Mouse (Mus musculus) stomach, embryonic 15.5 days (tissue): ENCODE results near the gene Tagln2. TPM values are rescaled to one million over a fixed set of nuclear protein-coding genes. Genes with fewer than 3 reads are reported as not detected.

Source experiments
- ATAC-seq: fragments of 200-750 bp; cut with Nextera tagmentation; 2 replicates; pipeline ENCODE4 v1.8.0; 2017; ENCODE audit warnings: low read depth, moderate number of reproducible peaks, moderate TSS enrichment; ENCODE audit not compliant: insufficient read depth, low FRiP score
- H3K27ac ChIP-seq: fragments of 300-500 bp; sonication (generic); 2 replicates; pipeline ENCODE4 v1.5.1; 2015; ENCODE audit warnings: mild to moderate bottlenecking, inconsistent platforms
- H3K27me3 ChIP-seq: fragments of 300-500 bp; sonication (generic); replicated peaks from 2 replicates; pipeline ENCODE4 v1.6.1; 2015; ENCODE audit warnings: inconsistent platforms
- H3K36me3 ChIP-seq: fragments of 300-500 bp; sonication (generic); 2 replicates; pipeline ENCODE4 v1.6.1; 2015; ENCODE audit warnings: inconsistent platforms
- H3K4me1 ChIP-seq: fragments of 300-500 bp; sonication (generic); 2 replicates; pipeline ENCODE4 v1.6.1; 2015; ENCODE audit warnings: inconsistent platforms
- H3K4me2 ChIP-seq: fragments of 300-500 bp; sonication (generic); 2 replicates; pipeline ENCODE4 v1.6.1; 2015; ENCODE audit warnings: mild to moderate bottlenecking, inconsistent platforms
- H3K4me3 ChIP-seq: fragments of 300-500 bp; sonication (generic); replicated peaks from 2 replicates; pipeline ENCODE4 v1.5.1; 2015; ENCODE audit warnings: inconsistent platforms
- H3K9ac ChIP-seq: fragments of 300-500 bp; sonication (generic); 2 replicates; pipeline ENCODE4 v1.6.1; 2015; ENCODE audit warnings: inconsistent platforms
- H3K9me3 ChIP-seq: fragments of 300-500 bp; sonication (generic); 2 replicates; pipeline ENCODE4 v1.6.1; 2016; ENCODE audit warnings: inconsistent platforms
- WGBS: fragments of 180-500 bp; shearing (Covaris S2); methylation state at CpG from one replicate; pipeline ENCODE4 v1.1.7; 2015; 5-methylcytosine and 5-hydroxymethylcytosine counted together
- polyA plus RNA-seq: library from polyadenylated mRNA; unstranded; fragments of >200 nt; fragmentation: Nextera tagmentation; extraction: Ambion mirVana; gene quantifications from 2 replicates; pipeline ENCODE4 v1.2.1, GENCODE M21; 2015

The Tagln2 gene
- polyA plus RNA-seq, 1 experiment from 2014 or later: 341 TPM

- no peak for ATAC-seq
- Histone ChIP-seq H3K4me3 (no peak overlapping the region), H3K9me3 (no peaks in the 10 kb centered on the region), H3K27ac (no peak overlapping the region), H3K4me2 (no peak overlapping the region), H3K4me1 (peaks cover 29% of the 10 kb centered on the region), H3K9ac (no peak overlapping the region), H3K36me3 (peaks cover 28% of the 10 kb centered on the region), H3K27me3 (no peaks in the 10 kb centered on the region)
- WGBS: 46% methylated on average over 2 of the region's 2 CpGs
Observed at GRCm38 (mm10) chr1:172508172-172508571, 8.3 kb downstream of the Tagln2 start.

GRCm38 (mm10) chr1:172509235-172509634, 9.4 kb downstream of the Tagln2 start:
- Histone ChIP-seq H3K9ac (no peak overlapping the region), H3K27ac (peak overlapping the region; percentile 81; the same call in 1 of the 2 replicates), H3K36me3 (peaks cover 28% of the 10 kb centered on the region), H3K4me1 (peaks cover 30% of the 10 kb centered on the region), H3K27me3 (no peaks in the 10 kb centered on the region), H3K9me3 (no peaks in the 10 kb centered on the region), H3K4me2 (no peak overlapping the region), H3K4me3 (no peak overlapping the region)
- 68% methylated on average over 5 of the region's 5 CpGs for WGBS
- no peak for ATAC-seq

GRCm38 (mm10) chr1:172509983-172510382, 10.1 kb downstream of the Tagln2 start:
- Histone ChIP-seq H3K27me3 (no peaks in the 10 kb centered on the region), H3K9ac (no peak overlapping the region), H3K27ac (peak overlapping the region; percentile 81), H3K4me3 (no peak overlapping the region), H3K9me3 (no peaks in the 10 kb centered on the region), H3K36me3 (peaks cover 26% of the 10 kb centered on the region), H3K4me1 (peaks cover 30% of the 10 kb centered on the region), H3K4me2 (peak overlapping the region; percentile 38)
- WGBS: 45% methylated on average over 8 of the region's 8 CpGs
- ATAC-seq: peak; percentile 61

- Histone ChIP-seq H3K9me3 (no peaks in the 10 kb centered on the region), H3K9ac (no peak overlapping the region), H3K4me3 (no peak overlapping the region), H3K4me1 (peaks cover 33% of the 10 kb centered on the region), H3K4me2 (peak overlapping the region; percentile 38), H3K27me3 (no peaks in the 10 kb centered on the region), H3K36me3 (peaks cover 20% of the 10 kb centered on the region), H3K27ac (peak overlapping the region; percentile 81)
- ATAC-seq: peak; percentile 57
- WGBS: 32% methylated on average over 13 of the region's 13 CpGs
Observed at GRCm38 (mm10) chr1:172510421-172510972, 10.7 kb downstream of the Tagln2 start.

DNA sequence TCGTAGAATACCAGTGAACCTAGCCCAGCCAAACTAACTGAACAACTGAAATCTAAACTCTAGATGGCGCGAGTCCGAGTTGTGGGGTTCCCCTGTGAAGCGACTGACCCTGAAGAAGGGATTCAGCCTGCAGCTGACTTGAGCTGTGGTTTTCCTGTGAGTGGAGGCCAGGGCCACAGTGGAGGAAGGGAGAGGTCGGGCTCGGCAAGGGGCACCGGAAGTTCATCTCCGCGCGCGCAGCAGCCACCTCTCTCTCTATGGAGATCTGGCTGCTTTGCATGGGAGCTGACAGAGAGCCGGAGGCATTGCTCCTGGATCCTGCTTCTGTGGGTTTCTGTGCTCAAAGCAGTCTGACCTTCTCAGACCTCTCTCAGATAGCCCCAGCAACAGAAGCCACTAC, 13.1 kb downstream of the Tagln2 start:
- no peak overlapping the region for H3K4me3 ChIP-seq
- H3K36me3 ChIP-seq: no peaks in the 10 kb centered on the region
- H3K4me2 ChIP-seq: peak overlapping the region; percentile 27; the same call in 1 of the 2 replicates
- H3K9me3 ChIP-seq: no peaks in the 10 kb centered on the region
- 17% methylated on average over 13 of the region's 13 CpGs for WGBS
- peaks cover 30% of the 10 kb centered on the region for H3K4me1 ChIP-seq
- no peak for ATAC-seq
- no peak overlapping the region for H3K9ac ChIP-seq
- H3K27ac ChIP-seq: peak overlapping the region; percentile 33
- H3K27me3 ChIP-seq: no peaks in the 10 kb centered on the region

- WGBS: 59% methylated on average over 17 of the region's 17 CpGs
- peak; percentile 57; the same call in 1 of the 2 replicates for ATAC-seq
- peak overlapping the region; percentile 33 for H3K27ac ChIP-seq
- no peak overlapping the region for H3K4me3 ChIP-seq
- no peaks in the 10 kb centered on the region for H3K36me3 ChIP-seq
- peak overlapping the region; percentile 8; the same call in 1 of the 2 replicates for H3K4me2 ChIP-seq
- H3K9me3 ChIP-seq: no peaks in the 10 kb centered on the region
- peaks cover 25% of the 10 kb centered on the region for H3K4me1 ChIP-seq
- H3K9ac ChIP-seq: no peak overlapping the region
- no peaks in the 10 kb centered on the region for H3K27me3 ChIP-seq
Observed at GRCm38 (mm10) chr1:172513525-172514212, 13.8 kb downstream of the Tagln2 start.

- no peak for ATAC-seq
- no peak overlapping the region for H3K9ac ChIP-seq
- WGBS: 61% methylated on average over 4 of the region's 4 CpGs
Observed at GRCm38 (mm10) chr1:172514213-172514529, 14.3 kb downstream of the Tagln2 start.

GRCm38 (mm10) chr1:172514551-172515268, 14.9 kb downstream of the Tagln2 start:
- no peak for ATAC-seq
- H3K36me3 ChIP-seq: no peaks in the 10 kb centered on the region
- H3K4me1 ChIP-seq: peaks cover 27% of the 10 kb centered on the region

More at GRCm38 (mm10) chr1:172514213-172514529, 14.3 kb downstream of the Tagln2 start:
- no peaks in the 10 kb centered on the region for H3K36me3 ChIP-seq
- no peaks in the 10 kb centered on the region for H3K27me3 ChIP-seq
- peak overlapping the region; percentile 33; the same call in 1 of the 2 replicates for H3K27ac ChIP-seq
- peaks cover 25% of the 10 kb centered on the region for H3K4me1 ChIP-seq
- H3K4me3 ChIP-seq: no peak overlapping the region
- H3K9me3 ChIP-seq: no peaks in the 10 kb centered on the region
- 0 out of 2 replicates have a peak overlapping the region, but pooled peaks have one; percentile 8 for H3K4me2 ChIP-seq

DNA sequence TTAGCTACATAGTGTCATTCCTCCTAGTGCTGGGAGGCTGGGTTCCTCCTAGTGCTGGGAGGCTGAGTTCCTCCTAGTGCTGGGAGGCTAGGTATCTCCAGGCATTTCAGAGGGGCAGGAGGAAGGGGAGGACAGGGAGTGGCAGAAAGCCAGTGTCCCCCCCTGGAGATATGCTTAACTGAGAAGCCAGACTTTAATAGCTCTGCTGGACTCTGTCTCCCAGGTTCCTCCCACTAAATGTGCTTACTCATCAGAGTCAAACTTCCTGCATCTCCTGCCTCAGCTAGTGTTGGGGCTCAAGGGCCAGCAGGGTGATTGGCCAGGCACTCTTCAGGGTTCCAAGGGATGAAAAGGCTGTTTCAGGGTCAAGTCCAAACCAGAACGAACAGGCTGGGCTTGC, 15.5 kb downstream of the Tagln2 start:
- Histone ChIP-seq H3K36me3 (no peaks in the 10 kb centered on the region), H3K27me3 (no peaks in the 10 kb centered on the region), H3K9me3 (no peaks in the 10 kb centered on the region), H3K4me2 (no peak overlapping the region), H3K27ac (peak overlapping the region; percentile 28; the same call in 1 of the 2 replicates), H3K4me3 (no peak overlapping the region), H3K4me1 (peaks cover 33% of the 10 kb centered on the region), H3K9ac (no peak overlapping the region)
- ATAC-seq: no peak
- WGBS: 55% methylated on average over 1 of the region's 1 CpGs

More at GRCm38 (mm10) chr1:172514551-172515268, 14.9 kb downstream of the Tagln2 start:
- H3K27me3 ChIP-seq: no peaks in the 10 kb centered on the region
- no peak overlapping the region for H3K4me2 ChIP-seq
- WGBS: 68% methylated on average over 7 of the region's 7 CpGs
- no peak overlapping the region for H3K4me3 ChIP-seq
- peak overlapping the region; percentile 28; the same call in 1 of the 2 replicates for H3K27ac ChIP-seq
- no peaks in the 10 kb centered on the region for H3K9me3 ChIP-seq
- no peak overlapping the region for H3K9ac ChIP-seq

DNA sequence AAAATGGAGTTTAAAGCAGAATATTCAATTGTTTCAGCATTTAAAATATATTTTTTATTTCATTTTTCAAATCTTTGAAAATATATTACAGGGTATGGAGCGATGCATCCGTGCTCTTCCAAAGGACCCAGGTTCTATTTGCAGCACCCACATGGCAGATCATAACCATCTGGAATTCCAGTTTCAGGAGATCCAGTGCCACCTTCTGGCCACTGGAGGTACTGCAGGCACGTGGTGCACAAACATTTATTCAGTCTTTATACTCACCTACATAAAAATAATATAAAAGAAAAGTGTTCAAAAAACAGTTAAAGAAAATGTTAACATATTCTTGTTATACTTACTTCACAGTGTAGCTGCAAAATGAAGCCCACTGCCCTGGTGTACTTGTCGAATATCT, 18.2 kb downstream of the Tagln2 start:
- Histone ChIP-seq H3K27me3 (no peaks in the 10 kb centered on the region), H3K27ac (no peak overlapping the region), H3K36me3 (no peaks in the 10 kb centered on the region), H3K4me2 (no peak overlapping the region), H3K4me1 (peaks cover 35% of the 10 kb centered on the region), H3K4me3 (no peak overlapping the region), H3K9me3 (no peaks in the 10 kb centered on the region), H3K9ac (no peak overlapping the region)
- ATAC-seq: no peak
- 73% methylated on average over 4 of the region's 4 CpGs for WGBS

DNA sequence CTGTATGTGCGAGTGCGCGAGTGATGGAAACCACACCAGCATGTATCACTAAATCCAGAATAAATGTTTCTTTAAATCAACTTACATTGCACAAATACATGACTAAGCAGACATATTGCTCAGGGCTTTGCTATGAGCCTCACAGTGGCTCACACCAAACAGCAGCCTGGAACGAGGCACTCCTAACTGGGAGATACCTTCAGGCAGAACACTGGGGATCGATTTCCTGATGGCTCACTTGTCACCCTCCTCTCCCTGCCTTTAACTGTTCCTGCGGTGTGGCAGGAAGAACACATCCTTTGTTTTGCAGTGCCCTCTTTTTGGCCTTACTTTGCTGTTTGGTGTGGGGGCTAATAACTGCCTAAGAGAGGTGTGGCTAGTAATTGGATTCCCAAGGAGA, 19.8 kb downstream of the Tagln2 start:
- no peak overlapping the region for H3K4me2 ChIP-seq
- H3K27ac ChIP-seq: no peak overlapping the region; the same call in 1 of the 2 replicates
- H3K36me3 ChIP-seq: no peaks in the 10 kb centered on the region
- H3K27me3 ChIP-seq: no peaks in the 10 kb centered on the region
- no peak for ATAC-seq
- no peaks in the 10 kb centered on the region for H3K9me3 ChIP-seq
- no peak overlapping the region for H3K4me3 ChIP-seq
- H3K4me1 ChIP-seq: peaks cover 31% of the 10 kb centered on the region
- no peak overlapping the region for H3K9ac ChIP-seq
- 55% methylated on average over 6 of the region's 6 CpGs for WGBS
